Mouse (Mus musculus) brain, embryonic 14.5 days (tissue): ENCODE data around the gene Dcaf5.

ENCODE experiments used
- CTCF ChIP-seq: fragments of 200-500 bp; IDR thresholded peaks from 2 replicates; pipeline ENCODE4 v1.5.1; 2012; ENCODE audit warnings: inconsistent platforms, mild to moderate bottlenecking, moderate library complexity, borderline replicate concordance; ENCODE audit not compliant: insufficient read depth, insufficient read length; ENCODE audit errors: extremely low read depth
- POLR2A ChIP-seq: fragments of 200-500 bp; IDR thresholded peaks from 2 replicates; pipeline ENCODE4 v1.6.1; 2012; ENCODE audit warnings: mild to moderate bottlenecking, inconsistent platforms, borderline replicate concordance; ENCODE audit not compliant: poor library complexity, insufficient read depth, insufficient read length, severe bottlenecking; ENCODE audit errors: extremely low read depth

DNA sequence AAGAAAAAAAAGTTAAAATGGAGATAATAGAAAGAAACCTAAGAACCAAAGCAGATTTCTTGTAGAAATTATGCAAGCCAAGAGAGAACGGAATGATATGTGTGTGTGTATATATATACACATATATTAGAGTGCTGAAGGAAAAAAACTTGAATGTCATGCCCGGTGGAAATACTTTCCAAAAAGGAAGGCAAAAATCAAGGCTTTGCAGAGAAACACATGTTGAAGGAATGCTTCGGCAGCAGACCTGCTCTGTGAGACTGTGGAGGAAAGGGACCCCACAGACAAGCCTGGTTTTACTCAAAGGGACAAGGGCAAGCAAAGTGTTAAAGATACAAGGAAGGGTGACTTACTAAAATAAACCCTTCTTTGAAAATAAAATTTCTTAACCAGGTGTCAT, 128.8 kb downstream of the Dcaf5 start:
- TF ChIP-seq CTCF (no peak), POLR2A (no peak)
